Mouse (Mus musculus) heart, embryonic 13.5 days (tissue): ENCODE measurements around the gene Cacna2d3. TPM values are rescaled to one million over a fixed set of nuclear protein-coding genes. Genes with fewer than 3 reads are reported as not detected.

ENCODE experiments used
- ATAC-seq: fragments of 200-750 bp; cut with Nextera tagmentation; 2 replicates; pipeline ENCODE4 v1.8.0; 2017; ENCODE audit warnings: moderate TSS enrichment; ENCODE audit not compliant: insufficient number of reproducible peaks, low FRiP score, low TSS enrichment; ENCODE audit errors: extremely low read depth
- H3K27ac ChIP-seq: fragments of 300-500 bp; sonication (generic); replicated peaks from 2 replicates; pipeline ENCODE4 v1.5.1; 2015; ENCODE audit warnings: moderate library complexity, mild to moderate bottlenecking, inconsistent platforms
- H3K27me3 ChIP-seq: fragments of 300-500 bp; sonication (generic); replicated peaks from 2 replicates; pipeline ENCODE4 v1.6.1; 2015; ENCODE audit warnings: mild to moderate bottlenecking, inconsistent platforms
- H3K36me3 ChIP-seq: fragments of 300-500 bp; sonication (generic); 2 replicates; pipeline ENCODE4 v1.6.1; 2015; ENCODE audit warnings: mild to moderate bottlenecking, inconsistent platforms
- H3K4me1 ChIP-seq: fragments of 300-500 bp; sonication (generic); 2 replicates; pipeline ENCODE4 v1.6.1; 2015; ENCODE audit warnings: inconsistent platforms
- H3K4me2 ChIP-seq: fragments of 300-500 bp; sonication (generic); 2 replicates; pipeline ENCODE4 v1.6.1; 2015; ENCODE audit warnings: inconsistent platforms, mild to moderate bottlenecking, moderate library complexity
- H3K4me3 ChIP-seq: fragments of 300-500 bp; sonication (generic); 2 replicates; pipeline ENCODE4 v1.5.1; 2015; ENCODE audit warnings: moderate library complexity, mild to moderate bottlenecking, inconsistent platforms
- H3K9ac ChIP-seq: fragments of 300-500 bp; sonication (generic); 2 replicates; pipeline ENCODE4 v1.6.1; 2015; ENCODE audit warnings: inconsistent platforms, mild to moderate bottlenecking, moderate library complexity
- H3K9me3 ChIP-seq: fragments of 300-500 bp; sonication (generic); 2 replicates; pipeline ENCODE4 v1.6.1; 2016; ENCODE audit warnings: inconsistent platforms
- WGBS: fragments of 180-500 bp; shearing (Covaris S2); methylation state at CpG from one replicate; pipeline ENCODE4 v1.1.7; 2015; ENCODE audit warnings: mixed read lengths; 5-methylcytosine and 5-hydroxymethylcytosine counted together
- polyA plus RNA-seq: library from polyadenylated mRNA; unstranded; fragments of >200 nt; fragmentation: Nextera tagmentation; extraction: Ambion mirVana; gene quantifications from 2 replicates; pipeline ENCODE4 v1.2.1, GENCODE M21; 2015

The Cacna2d3 gene
- polyA plus RNA-seq, 1 experiment from 2014 or later: 0.33 TPM

GRCm38 (mm10) chr14:29712621-29713020 lies 9.0 kb downstream of the Cacna2d3 start:
- ATAC-seq: no peak
- Histone ChIP-seq H3K9me3 (no peaks in the 10 kb centered on the region), H3K9ac (no peak overlapping the region), H3K27me3 (peaks cover 58% of the 10 kb centered on the region), H3K36me3 (no peaks in the 10 kb centered on the region), H3K4me3 (no peak overlapping the region), H3K27ac (no peak overlapping the region), H3K4me2 (no peak overlapping the region), H3K4me1 (peaks cover 6% of the 10 kb centered on the region; the same call in 1 of the 2 replicates)
- 66% methylated on average over 3 of the region's 3 CpGs for WGBS

- 32% methylated on average over 18 of the region's 18 CpGs for WGBS
- Histone ChIP-seq H3K4me2 (no peak overlapping the region), H3K9ac (no peak overlapping the region), H3K4me1 (peaks cover 8% of the 10 kb centered on the region; the same call in 1 of the 2 replicates), H3K9me3 (no peaks in the 10 kb centered on the region), H3K36me3 (no peaks in the 10 kb centered on the region), H3K27ac (no peak overlapping the region), H3K4me3 (no peak overlapping the region), H3K27me3 (peaks cover 43% of the 10 kb centered on the region)
- ATAC-seq: no peak
Measured at GRCm38 (mm10) chr14:29707561-29708335, 13.9 kb downstream of the Cacna2d3 start.

- H3K9ac ChIP-seq: no peak overlapping the region
- peaks cover 4% of the 10 kb centered on the region; the same call in 1 of the 2 replicates for H3K4me1 ChIP-seq
- H3K4me2 ChIP-seq: no peak overlapping the region
- H3K9me3 ChIP-seq: no peaks in the 10 kb centered on the region
- ATAC-seq: no peak
- no peak overlapping the region for H3K4me3 ChIP-seq
- no peak overlapping the region for H3K27ac ChIP-seq
- peaks cover 38% of the 10 kb centered on the region for H3K27me3 ChIP-seq
- H3K36me3 ChIP-seq: no peaks in the 10 kb centered on the region
- WGBS: 42% methylated on average over 5 of the region's 5 CpGs
Measured at GRCm38 (mm10) chr14:29702762-29703161, 18.9 kb downstream of the Cacna2d3 start.

- no peak for ATAC-seq
- Histone ChIP-seq H3K4me2 (no peak overlapping the region), H3K27me3 (peaks cover 27% of the 10 kb centered on the region), H3K9me3 (no peaks in the 10 kb centered on the region), H3K36me3 (no peaks in the 10 kb centered on the region), H3K9ac (no peak overlapping the region), H3K27ac (no peak overlapping the region), H3K4me3 (no peak overlapping the region), H3K4me1 (no peaks in the 10 kb centered on the region)
- 9% methylated on average over 3 of the region's 3 CpGs for WGBS
Measured at GRCm38 (mm10) chr14:29696131-29696530, 25.5 kb downstream of the Cacna2d3 start.

GRCm38 (mm10) chr14:29672436-29673050 lies 49.1 kb downstream of the Cacna2d3 start:
- no peak overlapping the region for H3K27ac ChIP-seq
- no peak overlapping the region for H3K4me2 ChIP-seq
- WGBS: 20% methylated on average over 1 of the region's 1 CpGs
- no peaks in the 10 kb centered on the region for H3K4me1 ChIP-seq
- no peaks in the 10 kb centered on the region for H3K27me3 ChIP-seq
- H3K36me3 ChIP-seq: no peaks in the 10 kb centered on the region
- no peaks in the 10 kb centered on the region for H3K9me3 ChIP-seq
- no peak for ATAC-seq
- no peak overlapping the region for H3K4me3 ChIP-seq
- H3K9ac ChIP-seq: no peak overlapping the region

- no peak for ATAC-seq
- no peak overlapping the region for H3K9ac ChIP-seq
Measured at GRCm38 (mm10) chr14:29669826-29670225, 51.8 kb downstream of the Cacna2d3 start.

GRCm38 (mm10) chr14:29657006-29657405 lies 64.7 kb downstream of the Cacna2d3 start:
- no peaks in the 10 kb centered on the region for H3K4me1 ChIP-seq
- H3K27ac ChIP-seq: no peak overlapping the region
- H3K4me3 ChIP-seq: no peak overlapping the region
- H3K4me2 ChIP-seq: no peak overlapping the region
- H3K9me3 ChIP-seq: no peaks in the 10 kb centered on the region
- ATAC-seq: no peak
- H3K9ac ChIP-seq: no peak overlapping the region
- 43% methylated on average over 1 of the region's 1 CpGs for WGBS
- no peaks in the 10 kb centered on the region for H3K36me3 ChIP-seq
- H3K27me3 ChIP-seq: no peaks in the 10 kb centered on the region

More at GRCm38 (mm10) chr14:29669826-29670225, 51.8 kb downstream of the Cacna2d3 start:
- Histone ChIP-seq H3K27ac (no peak overlapping the region), H3K9me3 (no peaks in the 10 kb centered on the region), H3K4me3 (no peak overlapping the region), H3K4me1 (no peaks in the 10 kb centered on the region), H3K36me3 (no peaks in the 10 kb centered on the region), H3K27me3 (no peaks in the 10 kb centered on the region), H3K4me2 (no peak overlapping the region)
- 77% methylated on average over 5 of the region's 5 CpGs for WGBS

GRCm38 (mm10) chr14:29650591-29650990 lies 71.1 kb downstream of the Cacna2d3 start:
- Histone ChIP-seq H3K36me3 (no peaks in the 10 kb centered on the region), H3K9ac (no peak overlapping the region), H3K4me2 (no peak overlapping the region), H3K27me3 (no peaks in the 10 kb centered on the region), H3K4me1 (no peaks in the 10 kb centered on the region), H3K27ac (no peak overlapping the region), H3K9me3 (no peaks in the 10 kb centered on the region), H3K4me3 (no peak overlapping the region)
- ATAC-seq: no peak
- 63% methylated on average over 5 of the region's 5 CpGs for WGBS

- Histone ChIP-seq H3K4me2 (no peak overlapping the region), H3K27me3 (no peaks in the 10 kb centered on the region), H3K4me3 (no peak overlapping the region), H3K9me3 (no peaks in the 10 kb centered on the region), H3K9ac (no peak overlapping the region), H3K4me1 (no peaks in the 10 kb centered on the region), H3K36me3 (no peaks in the 10 kb centered on the region), H3K27ac (no peak overlapping the region)
- 61% methylated on average over 6 of the region's 6 CpGs for WGBS
- ATAC-seq: no peak
Measured at GRCm38 (mm10) chr14:29648721-29649120, 72.9 kb downstream of the Cacna2d3 start.

- ATAC-seq: no peak
- H3K27me3 ChIP-seq: no peaks in the 10 kb centered on the region
- no peaks in the 10 kb centered on the region for H3K9me3 ChIP-seq
- H3K4me2 ChIP-seq: no peak overlapping the region
- H3K4me3 ChIP-seq: no peak overlapping the region
- 62% methylated on average over 11 of the region's 11 CpGs for WGBS
- H3K36me3 ChIP-seq: no peaks in the 10 kb centered on the region
- H3K4me1 ChIP-seq: no peaks in the 10 kb centered on the region
- H3K9ac ChIP-seq: no peak overlapping the region
- H3K27ac ChIP-seq: no peak overlapping the region
Measured at GRCm38 (mm10) chr14:29645421-29645820, 76.2 kb downstream of the Cacna2d3 start.

- Histone ChIP-seq H3K9me3 (no peaks in the 10 kb centered on the region), H3K27me3 (no peaks in the 10 kb centered on the region), H3K4me1 (no peaks in the 10 kb centered on the region), H3K27ac (no peak overlapping the region), H3K4me3 (no peak overlapping the region), H3K36me3 (no peaks in the 10 kb centered on the region), H3K4me2 (no peak overlapping the region), H3K9ac (no peak overlapping the region)
- 74% methylated on average over 4 of the region's 4 CpGs for WGBS
- ATAC-seq: no peak
Measured at GRCm38 (mm10) chr14:29643217-29643616, 78.4 kb downstream of the Cacna2d3 start.

- WGBS: 65% methylated on average over 3 of the region's 3 CpGs
- ATAC-seq: no peak
Measured at GRCm38 (mm10) chr14:29639266-29639665, 82.4 kb downstream of the Cacna2d3 start.

More at GRCm38 (mm10) chr14:29639266-29639665, 82.4 kb downstream of the Cacna2d3 start:
- no peak overlapping the region for H3K4me3 ChIP-seq
- H3K4me2 ChIP-seq: no peak overlapping the region
- no peak overlapping the region for H3K9ac ChIP-seq
- H3K36me3 ChIP-seq: no peaks in the 10 kb centered on the region
- no peaks in the 10 kb centered on the region for H3K9me3 ChIP-seq
- H3K27me3 ChIP-seq: no peaks in the 10 kb centered on the region
- no peaks in the 10 kb centered on the region for H3K4me1 ChIP-seq
- no peak overlapping the region for H3K27ac ChIP-seq
